Comparison of ENCODE assay signal across 12 mouse cellular contexts in the genomic region with DNA sequence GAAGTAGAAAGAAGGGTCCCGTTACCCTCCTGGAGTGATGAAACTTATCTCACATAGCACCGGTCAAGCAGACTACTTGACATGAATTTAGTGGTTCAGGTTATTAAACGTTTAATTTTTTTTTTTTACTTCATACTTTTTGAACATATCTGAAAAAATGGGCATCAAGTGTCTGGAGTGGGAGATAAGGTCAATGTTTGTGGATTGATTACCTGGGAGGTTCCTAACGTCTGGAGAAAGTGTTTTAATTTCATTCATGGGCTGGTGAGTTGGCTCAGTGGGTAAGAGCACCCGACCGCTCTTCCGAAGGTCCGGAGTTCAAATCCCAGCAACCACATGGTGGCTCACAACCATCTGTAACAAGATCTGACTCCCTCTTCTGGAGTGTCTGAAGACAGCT. TPM values are rescaled to one million over a fixed set of nuclear protein-coding genes. Genes with fewer than 3 reads are reported as not detected.
DNase-seq lines count a peak whose midpoint lies in the region; ATAC-seq lines count a peak whose summit lies in the region.
"Not testable (repeated sequence)": the region's sequence is repeated elsewhere in the genome, so short reads cannot be mapped to it uniquely, and the experiment has no call there.
"Had no signal": no experiment of that assay in that cellular context is flagged by ENCODE, and none has a peak within 500 bp of the region (broad histone marks: within the 10 kb centered on the region; RNA-seq: fewer than 3 reads in every experiment).

No protein-coding gene starts in this region.

- H3K4me3 ChIP-seq in ES-E14 (ENCODE audit: insufficient read depth in 1 of 2, low read depth in 1 of 2, low read length in 2 of 2, poor library complexity in 1 of 2, severe bottlenecking in 1 of 2) = peak overlapping the region; percentile 79 to 95; a peak in 3 of 4 replicates
- H3K4me3 ChIP-seq in embryonic facial prominence, embryonic 13.5 days = peak overlapping the region; percentile 94
- H3K4me3 ChIP-seq in forebrain, embryonic 15.5 days = peak overlapping the region; percentile 76
- H3K4me3 ChIP-seq in hindbrain, embryonic 10.5 days = peak overlapping the region; percentile 100
- H3K4me3 ChIP-seq in kidney, embryonic 14.5 days (ENCODE audit: low read length) = peak overlapping the region; percentile 92; the same call in 1 of the 2 replicates
- H3K4me3 ChIP-seq in liver, embryonic 12.5 days = peak overlapping the region; percentile 91
- peak overlapping the region; percentile 97 for H3K4me3 ChIP-seq in neural tube, embryonic 13.5 days

- WGBS in embryonic facial prominence, embryonic 13.5 days = 84% methylated on average over 8 of the region's 8 CpGs
- 84% methylated on average over 8 of the region's 8 CpGs for WGBS in forebrain, embryonic 15.5 days
- 84% methylated on average over 8 of the region's 8 CpGs for WGBS in hindbrain, embryonic 10.5 days
- WGBS in kidney, embryonic 14.5 days = 80% methylated on average over 8 of the region's 8 CpGs
- 46% methylated on average over 8 of the region's 8 CpGs for WGBS in liver, embryonic 12.5 days (ENCODE audit: insufficient replicate concordance)
- WGBS in neural tube, embryonic 13.5 days = 82% methylated on average over 8 of the region's 8 CpGs

- H3K4me2 ChIP-seq in embryonic facial prominence, embryonic 13.5 days = peak overlapping the region; percentile 99
- peak overlapping the region; percentile 81 for H3K4me2 ChIP-seq in forebrain, embryonic 15.5 days (replicated peaks)
- H3K4me2 ChIP-seq in kidney, embryonic 14.5 days (replicated peaks; ENCODE audit: low read depth, low read length) = peak overlapping the region; percentile 77
- H3K4me2 ChIP-seq in liver, embryonic 12.5 days = peak overlapping the region; percentile 99
- peak overlapping the region; percentile 98 for H3K4me2 ChIP-seq in neural tube, embryonic 13.5 days

- not testable (repeated sequence) for H3K4me1 ChIP-seq in ES-E14 (ENCODE audit: control insufficient read depth in 2 of 2, insufficient read depth in 2 of 2, low read length in 2 of 2, poor library complexity in 1 of 2); kidney, embryonic 14.5 days (ENCODE audit: control insufficient read depth, insufficient read depth, low read length)
- H3K4me1 ChIP-seq in embryonic facial prominence, embryonic 13.5 days = peaks cover 14% of the 10 kb centered on the region
- peaks cover 20% of the 10 kb centered on the region for H3K4me1 ChIP-seq in forebrain, embryonic 15.5 days
- H3K4me1 ChIP-seq in hindbrain, embryonic 10.5 days (replicated peaks) = peaks cover 23% of the 10 kb centered on the region
- H3K4me1 ChIP-seq in liver, embryonic 12.5 days = peaks cover 60% of the 10 kb centered on the region
- H3K4me1 ChIP-seq in neural tube, embryonic 13.5 days (replicated peaks) = peaks cover 21% of the 10 kb centered on the region

- not testable (repeated sequence) for DNase-seq in ES-E14 (ENCODE audit: low read depth, low spot score); hindbrain, embryonic 10.5 days (ENCODE audit: low spot score)

- H3K9me3 ChIP-seq in ES-E14 (ENCODE audit: control insufficient read depth, insufficient read depth, low read depth, low read length); embryonic facial prominence, embryonic 13.5 days; forebrain, embryonic 15.5 days; hindbrain, embryonic 10.5 days; kidney, embryonic 14.5 days (ENCODE audit: control insufficient read depth, low read length); liver, embryonic 12.5 days (replicated peaks); neural tube, embryonic 13.5 days: not testable (repeated sequence)

- not testable (repeated sequence) for H3K27ac ChIP-seq in ES-E14 (ENCODE audit: insufficient read depth, low read depth, low read length, poor library complexity, severe bottlenecking); embryonic facial prominence, embryonic 13.5 days; forebrain, embryonic 15.5 days (replicated peaks); kidney, embryonic 14.5 days (ENCODE audit: low read depth, low read length); neural tube, embryonic 13.5 days (replicated peaks)
- H3K27ac ChIP-seq in hindbrain, embryonic 10.5 days = peak overlapping the region; percentile 93; the same call in 1 of the 2 replicates
- peak overlapping the region; percentile 86 for H3K27ac ChIP-seq in liver, embryonic 12.5 days

- H3K9ac ChIP-seq in ES-E14 (ENCODE audit: insufficient read depth, low read depth, low read length, poor library complexity, severe bottlenecking) = peak overlapping the region; percentile 84; the same call in 1 of the 2 replicates
- H3K9ac ChIP-seq in embryonic facial prominence, embryonic 13.5 days = peak overlapping the region; percentile 95
- H3K9ac ChIP-seq in forebrain, embryonic 15.5 days (replicated peaks) = not testable (repeated sequence)
- H3K9ac ChIP-seq in kidney, embryonic 14.5 days (ENCODE audit: low read depth, low read length) = peak overlapping the region; percentile 86; the same call in 1 of the 2 replicates
- peak overlapping the region; percentile 89; the same call in 1 of the 2 replicates for H3K9ac ChIP-seq in liver, embryonic 12.5 days
- H3K9ac ChIP-seq in neural tube, embryonic 13.5 days = peak overlapping the region; percentile 88

- not testable (repeated sequence) for H3K36me3 ChIP-seq in ES-E14 (ENCODE audit: control insufficient read depth, insufficient read depth, low read length, poor library complexity, severe bottlenecking); kidney, embryonic 14.5 days (ENCODE audit: control insufficient read depth, insufficient read depth, low read length)
- H3K36me3 ChIP-seq in embryonic facial prominence, embryonic 13.5 days = peaks cover 21% of the 10 kb centered on the region; the same call in 1 of the 2 replicates
- H3K36me3 ChIP-seq in forebrain, embryonic 15.5 days = peaks cover 10% of the 10 kb centered on the region; the same call in 1 of the 2 replicates
- peaks cover 33% of the 10 kb centered on the region for H3K36me3 ChIP-seq in hindbrain, embryonic 10.5 days
- peaks cover 20% of the 10 kb centered on the region for H3K36me3 ChIP-seq in liver, embryonic 12.5 days
- peaks cover 22% of the 10 kb centered on the region for H3K36me3 ChIP-seq in neural tube, embryonic 13.5 days

- in situ Hi-C loops in ES-E14 (cut with MboI; ENCODE audit: low sequenced_read_pairs in 2 of 2, unreplicated experiment in 2 of 2) = not testable (repeated sequence)

- H3K27me3 ChIP-seq in embryonic facial prominence, embryonic 13.5 days; forebrain, embryonic 15.5 days; hindbrain, embryonic 10.5 days (ENCODE audit: insufficient read depth, poor library complexity, severe bottlenecking); kidney, embryonic 14.5 days (ENCODE audit: control insufficient read depth, insufficient read depth, low read length); liver, embryonic 12.5 days (replicated peaks); neural tube, embryonic 13.5 days: not testable (repeated sequence)

- not testable (repeated sequence) for ATAC-seq in embryonic facial prominence, embryonic 13.5 days (ENCODE audit: insufficient number of reproducible peaks, insufficient read depth, low FRiP score, low TSS enrichment, low read depth); forebrain, embryonic 15.5 days (replicated peaks); kidney, embryonic 14.5 days (ENCODE audit: low FRiP score, low TSS enrichment); liver, embryonic 12.5 days; neural tube, embryonic 13.5 days (ENCODE audit: low read depth)
- ATAC-seq in megakaryocyte progenitor cell, adult 5-6 weeks (replicated peaks; ENCODE audit: poor library complexity) = peak; percentile 32; the same call in 1 of the 2 replicates

RNA-seq across cellular contexts. Expression of a gene that starts 0.5 kb away (rescaled TPM):
- 31.5 and 41.5 TPM in 2 replicates for total RNA-seq in ES-E14 (2012; rRNA removed)
- polyA plus RNA-seq in embryonic facial prominence, embryonic 13.5 days (2015; fragmentation: Nextera tagmentation; extraction: Ambion mirVana) = 18.1 and 18.8 TPM in 2 replicates
- 22.4 and 23.0 TPM in 2 replicates for polyA plus RNA-seq in forebrain, embryonic 15.5 days (2015; fragmentation: Nextera tagmentation; extraction: Ambion mirVana)
- polyA plus RNA-seq in hindbrain, embryonic 10.5 days (2016; fragmentation: Nextera tagmentation; extraction: Ambion mirVana) = 22.4 and 24.4 TPM in 2 replicates
- polyA plus RNA-seq in kidney, embryonic 14.5 days (2014; fragmentation: Nextera tagmentation; extraction: Ambion mirVana) = 13.4 and 19.8 TPM in 2 replicates
- polyA plus RNA-seq in liver, embryonic 12.5 days (2016; fragmentation: Nextera tagmentation; extraction: Ambion mirVana) = 14.7 TPM in 2 replicates
- total RNA-seq in megakaryocyte progenitor cell, adult 5-6 weeks (2015) = 8.6 and 12.0 TPM in 2 replicates
- total RNA-seq in megakaryocyte progenitor cell, adult 5-6 weeks (2017) = 18.2 and 20.8 TPM in 2 replicates
- 20.7 and 22.2 TPM in 2 replicates for polyA plus RNA-seq in neural tube, embryonic 13.5 days (2015; fragmentation: Nextera tagmentation; extraction: Ambion mirVana)

RNA-seq across cellular contexts. Expression of a gene that starts 6.4 kb away (rescaled TPM):
- not detected in 2 replicates for total RNA-seq in ES-E14 (2012; rRNA removed)
- not detected in 2 replicates for polyA plus RNA-seq in embryonic facial prominence, embryonic 13.5 days (2015; fragmentation: Nextera tagmentation; extraction: Ambion mirVana)
- not detected in 2 replicates for polyA plus RNA-seq in forebrain, embryonic 15.5 days (2015; fragmentation: Nextera tagmentation; extraction: Ambion mirVana)
- polyA plus RNA-seq in hindbrain, embryonic 10.5 days (2016; fragmentation: Nextera tagmentation; extraction: Ambion mirVana) = not detected in 2 replicates
- polyA plus RNA-seq in kidney, embryonic 14.5 days (2014; fragmentation: Nextera tagmentation; extraction: Ambion mirVana) = 0.22 TPM in 1 of 2 replicates, not detected in the other
- not detected in 2 replicates for polyA plus RNA-seq in liver, embryonic 12.5 days (2016; fragmentation: Nextera tagmentation; extraction: Ambion mirVana)
- total RNA-seq in megakaryocyte progenitor cell, adult 5-6 weeks (2015) = not detected in 2 replicates
- not detected in 2 replicates for total RNA-seq in megakaryocyte progenitor cell, adult 5-6 weeks (2017)
- 0.24 TPM in 1 of 2 replicates, not detected in the other for polyA plus RNA-seq in neural tube, embryonic 13.5 days (2015; fragmentation: Nextera tagmentation; extraction: Ambion mirVana)
- total RNA-seq: adrenal gland, adult 18-20 months; gastrocnemius, postnatal 36 days; heart, postnatal 36 days; layer of hippocampus, postnatal 25 days had no signal

RNA-seq across cellular contexts. Expression of a gene that starts 21.1 kb away (rescaled TPM):
- total RNA-seq in ES-E14 (2012; rRNA removed) = 16.8 and 17.4 TPM in 2 replicates
- 26.7 and 27.9 TPM in 2 replicates for polyA plus RNA-seq in embryonic facial prominence, embryonic 13.5 days (2015; fragmentation: Nextera tagmentation; extraction: Ambion mirVana)
- 24.1 and 26.3 TPM in 2 replicates for polyA plus RNA-seq in forebrain, embryonic 15.5 days (2015; fragmentation: Nextera tagmentation; extraction: Ambion mirVana)
- polyA plus RNA-seq in hindbrain, embryonic 10.5 days (2016; fragmentation: Nextera tagmentation; extraction: Ambion mirVana) = 21.1 and 21.3 TPM in 2 replicates
- 18.3 and 19.9 TPM in 2 replicates for polyA plus RNA-seq in kidney, embryonic 14.5 days (2014; fragmentation: Nextera tagmentation; extraction: Ambion mirVana)
- 16.0 and 16.5 TPM in 2 replicates for polyA plus RNA-seq in liver, embryonic 12.5 days (2016; fragmentation: Nextera tagmentation; extraction: Ambion mirVana)
- total RNA-seq in megakaryocyte progenitor cell, adult 5-6 weeks (2015) = 7.9 and 12.0 TPM in 2 replicates
- total RNA-seq in megakaryocyte progenitor cell, adult 5-6 weeks (2017) = 10.8 and 20.3 TPM in 2 replicates
- polyA plus RNA-seq in neural tube, embryonic 13.5 days (2015; fragmentation: Nextera tagmentation; extraction: Ambion mirVana) = 21.5 and 23.1 TPM in 2 replicates

RNA-seq across cellular contexts. Expression of a gene that starts 33.0 kb away (rescaled TPM):
- total RNA-seq in ES-E14 (2012; rRNA removed) = 1.0 and 1.5 TPM in 2 replicates
- not detected in 2 replicates for polyA plus RNA-seq in embryonic facial prominence, embryonic 13.5 days (2015; fragmentation: Nextera tagmentation; extraction: Ambion mirVana)
- not detected in 2 replicates for polyA plus RNA-seq in forebrain, embryonic 15.5 days (2015; fragmentation: Nextera tagmentation; extraction: Ambion mirVana)
- not detected in 2 replicates for polyA plus RNA-seq in hindbrain, embryonic 10.5 days (2016; fragmentation: Nextera tagmentation; extraction: Ambion mirVana)
- polyA plus RNA-seq in kidney, embryonic 14.5 days (2014; fragmentation: Nextera tagmentation; extraction: Ambion mirVana) = not detected in 2 replicates
- polyA plus RNA-seq in liver, embryonic 12.5 days (2016; fragmentation: Nextera tagmentation; extraction: Ambion mirVana) = not detected in 2 replicates
- not detected in 2 replicates for total RNA-seq in megakaryocyte progenitor cell, adult 5-6 weeks (2015)
- not detected in 2 replicates for total RNA-seq in megakaryocyte progenitor cell, adult 5-6 weeks (2017)
- not detected in 2 replicates for polyA plus RNA-seq in neural tube, embryonic 13.5 days (2015; fragmentation: Nextera tagmentation; extraction: Ambion mirVana)
- total RNA-seq: adrenal gland, adult 18-20 months; gastrocnemius, postnatal 36 days; heart, postnatal 36 days; layer of hippocampus, postnatal 25 days had no signal

RNA-seq across cellular contexts. Expression of a gene that starts 46.3 kb away (rescaled TPM):
- total RNA-seq in ES-E14 (2012; rRNA removed) = 70.1 and 133 TPM in 2 replicates
- 48.3 and 56.8 TPM in 2 replicates for polyA plus RNA-seq in embryonic facial prominence, embryonic 13.5 days (2015; fragmentation: Nextera tagmentation; extraction: Ambion mirVana)
- 9.3 and 10.1 TPM in 2 replicates for polyA plus RNA-seq in forebrain, embryonic 15.5 days (2015; fragmentation: Nextera tagmentation; extraction: Ambion mirVana)
- 18.7 and 19.3 TPM in 2 replicates for polyA plus RNA-seq in hindbrain, embryonic 10.5 days (2016; fragmentation: Nextera tagmentation; extraction: Ambion mirVana)
- polyA plus RNA-seq in kidney, embryonic 14.5 days (2014; fragmentation: Nextera tagmentation; extraction: Ambion mirVana) = 16.8 and 21.8 TPM in 2 replicates
- 18.2 and 18.6 TPM in 2 replicates for polyA plus RNA-seq in liver, embryonic 12.5 days (2016; fragmentation: Nextera tagmentation; extraction: Ambion mirVana)
- 2.0 and 3.5 TPM in 2 replicates for total RNA-seq in megakaryocyte progenitor cell, adult 5-6 weeks (2015)
- 7.7 and 8.4 TPM in 2 replicates for total RNA-seq in megakaryocyte progenitor cell, adult 5-6 weeks (2017)
- 8.7 and 11.0 TPM in 2 replicates for polyA plus RNA-seq in neural tube, embryonic 13.5 days (2015; fragmentation: Nextera tagmentation; extraction: Ambion mirVana)
